Mouse (Mus musculus) heart, adult 18-20 months (tissue): ENCODE measurements around the gene Kctd11. TPM values are rescaled to one million over a fixed set of nuclear protein-coding genes. Genes with fewer than 3 reads are reported as not detected.
"Not testable (repeated sequence)": the region's sequence is repeated elsewhere in the genome, so short reads cannot be mapped to it uniquely, and the experiment has no call there.

ENCODE experiments used
- DNase-seq, 2 experiments: peaks; one replicate each; pipeline ENCODE4 v3.0.0; 2021 to 2022; ENCODE audit warnings: mixed read lengths in 1 of 2
- long read RNA-seq, 2 experiments: library from polyadenylated mRNA; stranded (forward); transcript quantifications; one replicate each; pipeline ENCODE4 v2.0.0; 2021
- total RNA-seq, 2 experiments: library from RNA; stranded (reverse); gene quantifications; 2 replicates each; pipeline ENCODE4 v1.2.3; 2021

Gene Kctd11
- 1 to 10 TPM; 2.0 to 2.5 TPM for total RNA-seq
- long read RNA-seq, experiment 1 = 0 reads
- long read RNA-seq, experiment 2 = 0 reads

- peak; percentile 95 to 97 for DNase-seq
These were observed at the start of gene Kctd11 for GRCm38 (mm10) chr11:69880853-69881603. Gene Kctd11, minus strand, starts transcription at chr11:69881406.

GRCm38 (mm10) chr11:69930176-69930575 lies 49.0 kb upstream of the Kctd11 start:
- DNase-seq = not testable (repeated sequence)

GRCm38 (mm10) chr11:69929712-69930111 lies 48.5 kb upstream of the Kctd11 start:
- no peak for DNase-seq

- DNase-seq = no peak
These were observed 46.3 kb upstream of the Kctd11 start for GRCm38 (mm10) chr11:69927501-69927900.

- no peak for DNase-seq
These were observed 41.6 kb upstream of the Kctd11 start for GRCm38 (mm10) chr11:69922796-69923195.

GRCm38 (mm10) chr11:69922012-69922756 lies 41.0 kb upstream of the Kctd11 start:
- peak in 1 of 2 experiments; percentile 32 for DNase-seq

- peak; percentile 100 for DNase-seq
These were observed 40.2 kb upstream of the Kctd11 start, which contains the start of gene Eif5a for GRCm38 (mm10) chr11:69921114-69922011. Gene Eif5a, minus strand, starts transcription at chr11:69921958.

GRCm38 (mm10) chr11:69920266-69921031 lies 39.2 kb upstream of the Kctd11 start:
- no peak for DNase-seq

GRCm38 (mm10) chr11:69919661-69920265 lies 38.6 kb upstream of the Kctd11 start:
- DNase-seq = peak; percentile 91 to 92

GRCm38 (mm10) chr11:69919053-69919452 lies 37.8 kb upstream of the Kctd11 start:
- DNase-seq = no peak

- no peak for DNase-seq
These were observed 36.9 kb upstream of the Kctd11 start for GRCm38 (mm10) chr11:69918118-69918517.

- no peak for DNase-seq
These were observed 36.3 kb upstream of the Kctd11 start for GRCm38 (mm10) chr11:69917379-69917948.

- not testable (repeated sequence) for DNase-seq
These were observed 35.6 kb upstream of the Kctd11 start for GRCm38 (mm10) chr11:69916652-69917378.

- DNase-seq = no peak
These were observed 34.7 kb upstream of the Kctd11 start for GRCm38 (mm10) chr11:69915667-69916627.

GRCm38 (mm10) chr11:69914917-69915430 lies 33.8 kb upstream of the Kctd11 start:
- no peak for DNase-seq

- DNase-seq = no peak
These were observed 33.2 kb upstream of the Kctd11 start for GRCm38 (mm10) chr11:69914372-69914764.

GRCm38 (mm10) chr11:69913554-69914371 lies 32.6 kb upstream of the Kctd11 start, which contains the start of gene Gps2:
Gene Gps2, plus strand, starts transcription at chr11:69913888.
- peak; percentile 95 to 97 for DNase-seq
